Mouse (Mus musculus): ENCODE results near the gene Dach1. TPM values are rescaled to one million over a fixed set of nuclear protein-coding genes. Genes with fewer than 3 reads are reported as not detected.

Dach1 gene
- polyA plus RNA-seq, 2 experiments: 0.17 to 0.29 TPM

DNA sequence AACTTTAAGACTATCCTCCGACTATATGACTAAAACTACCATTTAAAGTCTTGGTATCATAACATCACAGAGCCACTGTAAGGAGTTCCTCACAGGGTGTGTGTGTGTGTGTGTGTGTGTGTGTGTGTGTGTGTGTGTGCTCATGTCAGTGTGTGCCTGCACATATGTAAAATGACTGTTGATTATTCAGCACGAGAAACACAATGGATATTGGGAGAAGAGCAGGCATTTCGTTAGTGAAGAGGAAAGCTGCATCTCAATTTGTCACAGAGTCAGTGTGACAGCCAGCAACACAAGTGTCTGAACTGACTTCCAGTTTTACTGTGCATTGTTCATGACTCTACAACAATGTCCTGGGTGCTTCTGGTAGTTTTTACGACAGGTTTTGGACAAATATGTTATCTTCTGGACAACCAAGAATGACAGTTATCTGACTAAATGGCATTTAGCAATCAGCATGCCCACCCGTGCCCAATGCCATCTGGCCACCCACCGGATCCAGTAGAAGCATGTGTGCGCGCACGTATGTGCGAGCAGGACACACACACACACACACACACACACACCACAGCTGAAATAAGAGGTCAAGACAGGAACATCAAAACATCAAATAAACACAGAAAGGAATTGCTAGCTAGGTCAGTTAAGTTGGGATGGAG is 3.1 kb downstream of the Dach1 start:
- no peaks in the 10 kb centered on the region for H3K36me3 ChIP-seq (replicated peaks; ENCODE audit: control insufficient read depth, insufficient read depth, low read depth)
- WGBS (ENCODE audit: insufficient replicate concordance): 70% methylated on average over 10 of the region's 10 CpGs
- H3K4me2 ChIP-seq (ENCODE audit: low read depth): no peak overlapping the region
- no peaks in the 10 kb centered on the region; a peak in 1 of 4 replicates for H3K4me1 ChIP-seq (replicated peaks; ENCODE audit: control insufficient read depth in 2 of 2, insufficient read depth in 2 of 2, low read length in 1 of 2)
- H3K4me3 ChIP-seq (ENCODE audit: insufficient read depth in 1 of 2, low read depth in 2 of 2, low read length in 2 of 2): no peak overlapping the region
- DNase-seq (ENCODE audit: low read depth in 3 of 3, low spot score in 3 of 3): no peak
- no peak for ATAC-seq (ENCODE audit: insufficient read depth)
- TF ChIP-seq EP300 (IDR thresholded peaks at IDR 0.05; ENCODE audit: low read depth) (no peak), CTCF (IDR thresholded peaks at IDR 0.05; ENCODE audit: low read depth) (no peak)
- H3K9ac ChIP-seq (replicated peaks): no peak overlapping the region
- H3K27ac ChIP-seq: no peak overlapping the region
- H3K9me3 ChIP-seq (ENCODE audit: control insufficient read depth, low read length): no peaks in the 10 kb centered on the region
- peaks cover 19% of the 10 kb centered on the region for H3K27me3 ChIP-seq (ENCODE audit: control insufficient read depth, insufficient read depth, low read length)

DNA sequence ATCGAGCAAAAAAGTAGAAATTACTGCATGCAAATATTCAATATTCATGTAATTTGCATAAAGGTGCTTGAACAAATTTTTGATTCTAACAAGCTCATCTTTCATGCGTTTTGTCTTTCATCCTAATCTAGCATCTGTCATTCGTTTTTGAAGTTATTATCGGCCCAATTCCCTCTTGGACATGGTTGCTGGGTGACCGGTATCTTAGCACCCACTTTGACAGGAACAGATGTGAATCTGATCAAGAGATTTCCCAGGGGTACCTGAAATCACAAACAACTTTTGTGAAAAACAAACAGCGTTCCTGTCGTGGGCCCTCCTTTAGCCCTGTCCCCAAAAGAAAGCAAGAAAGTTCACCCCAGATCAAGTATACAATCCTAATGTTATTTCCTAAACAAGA is 12.8 kb downstream of the Dach1 start:
- H3K9ac ChIP-seq (replicated peaks): no peak overlapping the region
- H3K9me3 ChIP-seq (ENCODE audit: control insufficient read depth, low read length): no peaks in the 10 kb centered on the region
- no peak overlapping the region for H3K4me3 ChIP-seq (ENCODE audit: insufficient read depth in 1 of 2, low read depth in 2 of 2, low read length in 2 of 2)
- TF ChIP-seq EP300 (IDR thresholded peaks at IDR 0.05; ENCODE audit: low read depth): no peak
- no peak for TF ChIP-seq CTCF (IDR thresholded peaks at IDR 0.05; ENCODE audit: low read depth)
- no peak overlapping the region for H3K4me2 ChIP-seq (ENCODE audit: low read depth)
- H3K36me3 ChIP-seq (replicated peaks; ENCODE audit: control insufficient read depth, insufficient read depth, low read depth): no peaks in the 10 kb centered on the region
- H3K27ac ChIP-seq: no peak overlapping the region
- no peaks in the 10 kb centered on the region for H3K4me1 ChIP-seq (replicated peaks; ENCODE audit: control insufficient read depth in 2 of 2, insufficient read depth in 2 of 2, low read length in 1 of 2)
- H3K27me3 ChIP-seq (ENCODE audit: control insufficient read depth, insufficient read depth, low read length): no peaks in the 10 kb centered on the region
- DNase-seq (ENCODE audit: low read depth in 3 of 3, low spot score in 3 of 3): no peak
- WGBS (ENCODE audit: insufficient replicate concordance): 61% methylated on average over 7 of the region's 7 CpGs
- ATAC-seq (ENCODE audit: insufficient read depth): no peak

DNA sequence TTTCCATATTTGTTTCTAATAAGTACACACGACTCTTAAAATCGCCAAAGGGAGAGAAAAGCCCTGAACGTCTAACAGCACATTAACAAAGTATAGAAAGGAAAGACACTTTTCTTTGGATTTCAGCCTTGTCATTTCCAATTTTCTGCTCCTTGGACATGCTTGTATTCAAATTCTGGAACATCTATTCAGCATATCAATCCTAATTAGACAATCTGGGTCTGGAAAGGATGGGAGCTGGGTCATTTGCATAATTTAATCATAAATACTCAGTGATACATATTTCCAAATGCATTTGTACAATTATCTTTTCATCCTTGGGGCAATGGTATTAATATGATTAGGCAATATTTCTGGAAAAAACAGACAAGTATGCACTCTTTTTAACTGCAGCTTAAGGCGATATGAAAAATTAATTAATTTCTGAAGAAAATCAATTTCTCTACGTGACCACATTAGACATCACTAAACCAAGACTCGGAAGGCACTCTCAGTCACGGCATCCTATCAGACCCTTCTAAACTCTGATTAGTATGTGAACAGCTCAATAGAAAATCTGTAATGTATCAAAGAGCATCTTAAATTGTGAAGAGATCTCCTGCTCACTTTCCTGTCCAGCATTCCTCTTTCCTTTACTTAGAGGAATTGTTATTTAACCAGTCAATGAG is 13.7 kb downstream of the Dach1 start:
- TF ChIP-seq EP300 (IDR thresholded peaks at IDR 0.05; ENCODE audit: low read depth): no peak
- no peak for TF ChIP-seq CTCF (IDR thresholded peaks at IDR 0.05; ENCODE audit: low read depth)
- H3K9ac ChIP-seq (replicated peaks): no peak overlapping the region
- no peaks in the 10 kb centered on the region for H3K9me3 ChIP-seq (ENCODE audit: control insufficient read depth, low read length)
- H3K27ac ChIP-seq: no peak overlapping the region
- WGBS (ENCODE audit: insufficient replicate concordance): 69% methylated on average over 7 of the region's 7 CpGs
- H3K27me3 ChIP-seq (ENCODE audit: control insufficient read depth, insufficient read depth, low read length): no peaks in the 10 kb centered on the region
- DNase-seq (ENCODE audit: low read depth in 3 of 3, low spot score in 3 of 3) (no peak), ATAC-seq (ENCODE audit: insufficient read depth) (no peak)
- no peaks in the 10 kb centered on the region for H3K4me1 ChIP-seq (replicated peaks; ENCODE audit: control insufficient read depth in 2 of 2, insufficient read depth in 2 of 2, low read length in 1 of 2)
- H3K36me3 ChIP-seq (replicated peaks; ENCODE audit: control insufficient read depth, insufficient read depth, low read depth): no peaks in the 10 kb centered on the region
- H3K4me2 ChIP-seq (ENCODE audit: low read depth): no peak overlapping the region
- H3K4me3 ChIP-seq (ENCODE audit: insufficient read depth in 1 of 2, low read depth in 2 of 2, low read length in 2 of 2): no peak overlapping the region

DNA sequence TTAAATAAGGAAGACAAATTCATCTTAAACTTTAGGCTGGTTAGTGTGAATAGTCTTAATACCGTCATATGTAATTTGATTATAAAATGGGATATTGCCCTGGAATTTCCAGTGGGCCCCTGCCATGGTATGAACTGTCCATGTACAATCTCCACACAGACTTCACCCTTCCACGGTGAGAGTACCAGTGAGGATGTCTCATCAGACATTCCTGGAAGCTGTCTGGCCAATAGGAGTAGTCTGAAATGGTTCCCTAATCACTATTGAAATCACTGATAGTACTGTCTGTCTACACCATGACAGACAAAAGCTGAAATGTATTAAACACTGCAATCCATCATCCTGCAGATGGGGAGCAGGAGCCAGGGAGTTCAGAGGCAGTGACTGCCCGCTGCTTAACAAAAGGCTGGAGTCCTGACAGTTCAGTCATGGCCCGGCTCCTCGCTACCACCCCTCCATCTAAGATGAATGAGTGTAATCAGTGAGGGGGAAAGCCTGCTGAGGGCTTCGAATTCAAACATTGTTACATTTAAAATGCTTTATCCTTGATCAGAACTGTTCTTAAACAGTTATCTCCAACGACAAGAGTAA is 14.6 kb downstream of the Dach1 start:
- TF ChIP-seq EP300 (IDR thresholded peaks at IDR 0.05; ENCODE audit: low read depth) (no peak), CTCF (IDR thresholded peaks at IDR 0.05; ENCODE audit: low read depth) (no peak)
- Histone ChIP-seq H3K4me1 (replicated peaks; ENCODE audit: control insufficient read depth in 2 of 2, insufficient read depth in 2 of 2, low read length in 1 of 2) (no peaks in the 10 kb centered on the region), H3K9me3 (ENCODE audit: control insufficient read depth, low read length) (no peaks in the 10 kb centered on the region), H3K36me3 (replicated peaks; ENCODE audit: control insufficient read depth, insufficient read depth, low read depth) (no peaks in the 10 kb centered on the region), H3K4me3 (ENCODE audit: insufficient read depth in 1 of 2, low read depth in 2 of 2, low read length in 2 of 2) (no peak overlapping the region), H3K27ac (no peak overlapping the region), H3K9ac (replicated peaks) (no peak overlapping the region), H3K4me2 (ENCODE audit: low read depth) (no peak overlapping the region), H3K27me3 (ENCODE audit: control insufficient read depth, insufficient read depth, low read length) (no peaks in the 10 kb centered on the region)
- 64% methylated on average over 7 of the region's 7 CpGs for WGBS (ENCODE audit: insufficient replicate concordance)
- ATAC-seq (ENCODE audit: insufficient read depth) (no peak), DNase-seq (ENCODE audit: low read depth in 3 of 3, low spot score in 3 of 3) (no peak)

DNA sequence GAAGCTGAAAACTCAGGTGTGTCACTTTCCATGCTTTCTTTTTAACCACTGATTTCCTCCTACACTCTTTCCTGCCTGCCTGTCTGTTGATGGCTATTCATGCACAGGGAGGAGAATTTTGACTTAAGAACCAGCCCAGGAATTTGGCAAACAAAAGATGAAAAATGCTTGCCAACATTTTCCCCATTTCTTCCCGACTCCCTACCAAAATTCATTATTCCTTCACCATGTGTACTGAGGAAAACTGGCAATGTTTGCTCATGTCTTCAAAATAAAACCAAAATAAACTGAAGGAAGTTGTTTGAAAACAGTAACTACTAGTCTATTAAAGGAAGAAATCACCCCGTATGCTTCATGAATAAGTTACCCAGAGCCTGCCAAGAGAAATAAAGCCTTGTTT is 27.8 kb downstream of the Dach1 start:
- H3K36me3 ChIP-seq (replicated peaks; ENCODE audit: control insufficient read depth, insufficient read depth, low read depth): no peaks in the 10 kb centered on the region
- no peaks in the 10 kb centered on the region for H3K27me3 ChIP-seq (ENCODE audit: control insufficient read depth, insufficient read depth, low read length)
- DNase-seq (ENCODE audit: low read depth in 3 of 3, low spot score in 3 of 3) (no peak), ATAC-seq (ENCODE audit: insufficient read depth) (no peak)
- no peak overlapping the region for H3K4me2 ChIP-seq (ENCODE audit: low read depth)
- no peaks in the 10 kb centered on the region for H3K4me1 ChIP-seq (replicated peaks; ENCODE audit: control insufficient read depth in 2 of 2, insufficient read depth in 2 of 2, low read length in 1 of 2)
- no peak overlapping the region for H3K9ac ChIP-seq (replicated peaks)
- no peaks in the 10 kb centered on the region for H3K9me3 ChIP-seq (ENCODE audit: control insufficient read depth, low read length)
- no peak overlapping the region for H3K27ac ChIP-seq
- TF ChIP-seq CTCF (IDR thresholded peaks at IDR 0.05; ENCODE audit: low read depth): no peak
- TF ChIP-seq EP300 (IDR thresholded peaks at IDR 0.05; ENCODE audit: low read depth): no peak
- H3K4me3 ChIP-seq (ENCODE audit: insufficient read depth in 1 of 2, low read depth in 2 of 2, low read length in 2 of 2): no peak overlapping the region
- WGBS (ENCODE audit: insufficient replicate concordance): 58% methylated on average over 2 of the region's 2 CpGs

Measured in liver, embryonic 14.5 days (tissue).